Mouse (Mus musculus): Measurements from ENCODE around the gene Nek6.
A peak's percentile ranks its signal among the peaks of the same experiment; 100 is the strongest.

Nek6 gene

GRCm38 (mm10) chr2:38511487-38512307 is at the start of gene Nek6:
Gene Nek6 (plus strand): TSS chr2:38511643.
- DNase-seq, result peak; percentile 61

- DNase-seq, result no peak
Measured at GRCm38 (mm10) chr2:38462323-38462722, 49.1 kb upstream of the Nek6 start.

GRCm38 (mm10) chr2:38468845-38469244 is 42.6 kb upstream of the Nek6 start:
- no peak for DNase-seq

- peak; percentile 33 for DNase-seq
Measured at GRCm38 (mm10) chr2:38471745-38472144, 39.7 kb upstream of the Nek6 start.

- DNase-seq, result peak; percentile 24
Measured at GRCm38 (mm10) chr2:38472829-38473228, 38.6 kb upstream of the Nek6 start.

- no peak for DNase-seq
Measured at GRCm38 (mm10) chr2:38476871-38477496, 34.5 kb upstream of the Nek6 start.

GRCm38 (mm10) chr2:38477497-38477873 is 34.0 kb upstream of the Nek6 start:
- no peak for DNase-seq

GRCm38 (mm10) chr2:38478683-38479082 is 32.8 kb upstream of the Nek6 start:
- no peak for DNase-seq

GRCm38 (mm10) chr2:38479541-38479940 is 31.9 kb upstream of the Nek6 start:
- DNase-seq, result no peak

GRCm38 (mm10) chr2:38481166-38481778 is 30.2 kb upstream of the Nek6 start:
- DNase-seq, result peak; percentile 63

- no peak for DNase-seq
Measured at GRCm38 (mm10) chr2:38482122-38482521, 29.3 kb upstream of the Nek6 start.

- peak; percentile 60 for DNase-seq
Measured at GRCm38 (mm10) chr2:38483058-38483704, 28.3 kb upstream of the Nek6 start.

GRCm38 (mm10) chr2:38484556-38484955 is 26.9 kb upstream of the Nek6 start:
- peak; percentile 25 for DNase-seq

GRCm38 (mm10) chr2:38485409-38485808 is 26.0 kb upstream of the Nek6 start:
- DNase-seq, result no peak

- peak; percentile 94 for DNase-seq
Measured at GRCm38 (mm10) chr2:38485957-38486931, 25.2 kb upstream of the Nek6 start.

- DNase-seq, result no peak
Measured at GRCm38 (mm10) chr2:38497594-38497993, 13.8 kb upstream of the Nek6 start.

GRCm38 (mm10) chr2:38501606-38502005 is 9.8 kb upstream of the Nek6 start:
- DNase-seq, result no peak

- no peak for DNase-seq
Measured at GRCm38 (mm10) chr2:38502123-38502522, 9.3 kb upstream of the Nek6 start.

GRCm38 (mm10) chr2:38502747-38503146 is 8.7 kb upstream of the Nek6 start:
- DNase-seq, result no peak

GRCm38 (mm10) chr2:38504311-38504710 is 7.1 kb upstream of the Nek6 start:
- DNase-seq, result no peak

- no peak for DNase-seq
Measured at GRCm38 (mm10) chr2:38507181-38507580, 4.3 kb upstream of the Nek6 start.

Measured in lung, postnatal 36 days (tissue).